ENCODE assay signal across 19 mouse cellular contexts in genomic region chr9:14635551-14635950, GRCm38 (mm10).
"Had no signal": no experiment of that assay in that cellular context is flagged by ENCODE, and none has a peak within 500 bp of the region (broad histone marks: within the 10 kb centered on the region; RNA-seq: fewer than 3 reads in every experiment).

No protein-coding gene starts in this region.

- H3K9me3 ChIP-seq: liver, embryonic 13.5 days; liver, embryonic 15.5 days; lung, embryonic 15.5 days; megakaryocyte, embryonic 14.5 days; neural tube, embryonic 12.5 days; stomach, embryonic 15.5 days had no signal

- H3K4me3 ChIP-seq: liver, embryonic 13.5 days; liver, embryonic 15.5 days; lung, embryonic 15.5 days; megakaryocyte, embryonic 14.5 days; myocyte; neural tube, embryonic 12.5 days; stomach, embryonic 15.5 days had no signal

- H3K4me2 ChIP-seq: liver, embryonic 11.5 days; liver, embryonic 13.5 days; liver, embryonic 15.5 days; lung, embryonic 15.5 days; neural tube, embryonic 12.5 days; stomach, embryonic 15.5 days had no signal

- H3K36me3 ChIP-seq: liver, embryonic 13.5 days; liver, embryonic 15.5 days; lung, embryonic 15.5 days; neural tube, embryonic 12.5 days; stomach, embryonic 15.5 days had no signal

- DNase-seq: liver, embryonic 13.5 days; liver, postnatal 0 days; lung, adult 2 months; lung, postnatal 14 days; lung, postnatal 36 days; right cerebral cortex, postnatal 14 days; thymus, adult 2 months; thymus, postnatal 25 days; thymus, postnatal 4 days had no signal

- H3K27ac ChIP-seq: liver, embryonic 13.5 days; liver, embryonic 15.5 days; lung, embryonic 15.5 days; macrophage; neural tube, embryonic 12.5 days; stomach, embryonic 15.5 days; stomach, postnatal 0 days had no signal

- H3K4me1 ChIP-seq: liver, embryonic 13.5 days; liver, embryonic 15.5 days; lung, embryonic 15.5 days; megakaryocyte, embryonic 14.5 days had no signal

- ATAC-seq: liver, postnatal 0 days; lung, postnatal 0 days had no signal

- H3K9ac ChIP-seq: liver, embryonic 13.5 days; liver, embryonic 15.5 days; liver, postnatal 0 days; lung, embryonic 15.5 days; neural tube, embryonic 12.5 days; stomach, embryonic 15.5 days had no signal
